Mouse (Mus musculus) heart, embryonic 11.5 days (tissue): ENCODE data around the gene Cmip. TPM values are rescaled to one million over a fixed set of nuclear protein-coding genes. Genes with fewer than 3 reads are reported as not detected.

Experiments used
- ATAC-seq: fragments of 200-750 bp; cut with Nextera tagmentation; replicated peaks from 2 replicates; pipeline ENCODE4 v1.8.0; 2017; ENCODE audit warnings: moderate library complexity; ENCODE audit not compliant: insufficient number of reproducible peaks, low FRiP score, low TSS enrichment
- H3K27ac ChIP-seq: fragments of 300-500 bp; sonication (generic); 2 replicates; pipeline ENCODE4 v1.5.1; 2014; ENCODE audit warnings: mild to moderate bottlenecking, low read depth, low read length
- H3K27me3 ChIP-seq: fragments of 300-500 bp; sonication (generic); 2 replicates; pipeline ENCODE4 v1.6.1; 2014; ENCODE audit warnings: mild to moderate bottlenecking, low read length, mixed read lengths; ENCODE audit not compliant: control insufficient read depth, insufficient read depth
- H3K36me3 ChIP-seq: fragments of 300-500 bp; sonication (generic); 2 replicates; pipeline ENCODE4 v1.6.1; 2014; ENCODE audit warnings: mild to moderate bottlenecking, low read length, moderate library complexity, mixed read lengths; ENCODE audit not compliant: control insufficient read depth, insufficient read depth
- H3K4me1 ChIP-seq: fragments of 300-500 bp; sonication (generic); 2 replicates; pipeline ENCODE4 v1.6.1; 2014; ENCODE audit warnings: low read length; ENCODE audit not compliant: control insufficient read depth, insufficient read depth
- H3K4me2 ChIP-seq: fragments of 300-500 bp; sonication (generic); 2 replicates; pipeline ENCODE4 v1.6.1; 2014; ENCODE audit warnings: mild to moderate bottlenecking, moderate library complexity
- H3K4me3 ChIP-seq: fragments of 300-500 bp; sonication (generic); 2 replicates; pipeline ENCODE4 v1.5.1; 2014; ENCODE audit warnings: low read depth, low read length
- H3K9ac ChIP-seq: fragments of 300-500 bp; sonication (generic); 2 replicates; pipeline ENCODE4 v1.6.1; 2014; ENCODE audit warnings: mild to moderate bottlenecking, low read depth, low read length, moderate library complexity
- H3K9me3 ChIP-seq: fragments of 300-500 bp; sonication (generic); replicated peaks from 2 replicates; pipeline ENCODE4 v1.6.1; 2016; ENCODE audit warnings: low read length; ENCODE audit not compliant: control insufficient read depth
- WGBS: fragments of 180-500 bp; shearing (Covaris S2); extraction: QIAGEN DNeasy Blood & Tissue Kit; methylation state at CpG from one replicate; pipeline ENCODE4 v1.1.7; 2014; ENCODE audit not compliant: insufficient replicate concordance; 5-methylcytosine and 5-hydroxymethylcytosine counted together
- polyA plus RNA-seq: library from polyadenylated mRNA; unstranded; fragments of >200 nt; fragmentation: Nextera tagmentation; extraction: Ambion mirVana; gene quantifications from 2 replicates; pipeline ENCODE4 v1.2.1, GENCODE M21; 2014

The Cmip gene
- polyA plus RNA-seq, 1 experiment from 2014 or later = 8.6 TPM

- WGBS = 60% methylated on average over 10 of the region's 10 CpGs
- H3K27ac ChIP-seq = peak overlapping the region; percentile 2; the same call in 1 of the 2 replicates
Measured at GRCm38 (mm10) chr8:117387642-117388041, 130.8 kb downstream of the Cmip start.

DNA sequence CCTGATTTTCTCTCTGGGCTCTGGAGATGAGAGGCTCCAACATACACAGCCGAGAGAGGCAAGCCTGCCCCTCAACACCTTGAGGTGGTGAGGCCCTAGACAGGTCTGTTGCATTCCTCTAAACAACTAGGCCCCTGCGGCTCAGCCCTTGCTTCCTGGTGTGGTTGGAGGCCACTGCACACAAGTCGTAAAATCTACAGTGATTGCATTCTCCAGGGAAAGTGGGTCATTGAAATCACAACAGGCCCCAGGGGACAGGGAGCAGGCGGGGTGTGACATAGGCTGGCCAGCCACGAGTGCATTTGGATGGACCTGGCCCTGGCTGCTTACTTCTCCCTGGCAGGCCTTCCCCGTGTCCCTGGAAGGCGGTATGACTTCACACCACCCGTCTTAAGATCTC, 131.5 kb downstream of the Cmip start:
- H3K4me2 ChIP-seq = no peak overlapping the region
- no peaks in the 10 kb centered on the region for H3K27me3 ChIP-seq
- no peak overlapping the region for H3K9ac ChIP-seq
- H3K4me3 ChIP-seq = no peak overlapping the region
- WGBS = 59% methylated on average over 8 of the region's 8 CpGs
- ATAC-seq = no peak
- peak overlapping the region; percentile 16 for H3K27ac ChIP-seq
- peaks cover 14% of the 10 kb centered on the region for H3K4me1 ChIP-seq
- H3K36me3 ChIP-seq = no peaks in the 10 kb centered on the region; the same call in 1 of the 2 replicates
- H3K9me3 ChIP-seq = no peaks in the 10 kb centered on the region

More at GRCm38 (mm10) chr8:117387642-117388041, 130.8 kb downstream of the Cmip start:
- ATAC-seq = no peak
- H3K9ac ChIP-seq = 0 out of 2 replicates have a peak overlapping the region, but pooled peaks have one; percentile 28
- H3K36me3 ChIP-seq = no peaks in the 10 kb centered on the region; the same call in 1 of the 2 replicates
- no peaks in the 10 kb centered on the region for H3K27me3 ChIP-seq
- no peak overlapping the region for H3K4me3 ChIP-seq
- H3K4me1 ChIP-seq = peaks cover 14% of the 10 kb centered on the region
- H3K9me3 ChIP-seq = no peaks in the 10 kb centered on the region
- no peak overlapping the region for H3K4me2 ChIP-seq

DNA sequence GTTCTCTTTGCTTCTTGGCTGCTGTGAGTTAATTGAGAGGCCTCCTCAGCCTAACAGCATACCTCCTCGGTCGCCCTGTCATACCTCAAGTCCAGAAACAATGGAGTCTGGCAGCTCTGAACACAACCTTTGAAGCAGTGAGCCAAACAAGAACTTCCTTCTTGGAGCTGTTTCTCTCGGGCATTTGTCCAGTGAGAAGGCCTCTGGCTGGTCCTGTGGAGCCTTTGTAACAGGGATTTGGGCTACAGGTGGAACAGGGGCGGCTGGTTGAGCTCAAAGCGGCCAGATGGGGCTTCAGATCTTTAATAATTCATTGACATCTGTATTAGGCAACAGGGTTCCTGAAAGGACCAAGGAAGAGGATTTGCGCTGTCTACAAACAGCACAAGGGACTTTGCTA, 137.0 kb downstream of the Cmip start:
- no peak for ATAC-seq
- H3K4me3 ChIP-seq = no peak overlapping the region
- H3K9me3 ChIP-seq = no peaks in the 10 kb centered on the region
- no peak overlapping the region for H3K9ac ChIP-seq
- H3K36me3 ChIP-seq = no peaks in the 10 kb centered on the region
- H3K4me1 ChIP-seq = peaks cover 3% of the 10 kb centered on the region; the same call in 1 of the 2 replicates
- no peaks in the 10 kb centered on the region for H3K27me3 ChIP-seq
- H3K27ac ChIP-seq = no peak overlapping the region
- no peak overlapping the region for H3K4me2 ChIP-seq
- 80% methylated on average over 6 of the region's 6 CpGs for WGBS

DNA sequence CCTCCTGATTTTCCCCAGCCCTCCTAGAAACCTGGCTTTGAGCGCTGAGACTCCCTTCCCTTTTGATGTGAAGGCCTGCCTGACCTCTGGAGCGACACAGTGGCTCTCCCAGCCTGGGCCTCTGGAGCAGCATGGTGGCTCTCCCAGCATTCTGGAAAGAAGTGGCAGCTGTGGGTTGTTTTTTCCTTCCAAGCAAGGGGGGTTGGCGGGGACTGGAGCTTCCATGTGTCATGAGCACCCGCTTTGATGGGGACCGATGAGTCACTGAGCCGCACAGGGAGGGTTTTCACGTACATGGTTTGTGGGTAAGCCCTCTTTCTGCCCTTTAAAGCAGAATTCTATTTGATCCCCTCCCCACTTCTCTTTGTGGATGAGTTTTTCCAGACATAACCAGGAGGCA, 138.2 kb downstream of the Cmip start:
- H3K4me3 ChIP-seq = no peak overlapping the region
- ATAC-seq = no peak

DNA sequence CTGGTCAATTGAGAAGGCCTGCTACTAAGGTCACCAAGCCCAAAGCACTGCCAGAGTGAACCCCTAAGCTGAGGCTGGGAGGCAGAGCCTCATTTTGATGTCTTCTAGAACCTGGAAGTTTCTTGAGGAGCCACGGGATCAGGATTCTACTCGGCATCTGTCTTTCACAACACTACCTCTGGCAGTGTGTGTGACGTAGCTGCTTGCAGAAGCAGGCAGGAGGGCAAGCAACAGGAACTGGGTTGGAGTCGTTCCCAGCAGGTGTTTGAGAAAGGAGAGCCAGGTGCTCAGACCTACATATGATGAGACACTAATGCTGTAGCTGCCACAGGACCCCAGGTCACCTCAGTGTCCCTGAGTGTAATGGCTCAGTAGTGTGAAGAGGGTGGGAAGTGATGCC, 140.0 kb downstream of the Cmip start:
- H3K27me3 ChIP-seq = no peaks in the 10 kb centered on the region
- no peaks in the 10 kb centered on the region for H3K36me3 ChIP-seq
- H3K27ac ChIP-seq = no peak overlapping the region
- H3K9me3 ChIP-seq = no peaks in the 10 kb centered on the region
- no peak overlapping the region for H3K4me3 ChIP-seq
- ATAC-seq = no peak
- H3K4me2 ChIP-seq = no peak overlapping the region
- 97% methylated on average over 4 of the region's 4 CpGs for WGBS
- H3K9ac ChIP-seq = no peak overlapping the region
- H3K4me1 ChIP-seq = peaks cover 5% of the 10 kb centered on the region

More for the DNA sequence above, 138.2 kb downstream of the Cmip start:
- Histone ChIP-seq H3K27me3 (no peaks in the 10 kb centered on the region), H3K4me2 (no peak overlapping the region), H3K9ac (no peak overlapping the region), H3K4me1 (no peaks in the 10 kb centered on the region), H3K27ac (no peak overlapping the region), H3K36me3 (no peaks in the 10 kb centered on the region), H3K9me3 (no peaks in the 10 kb centered on the region)
- WGBS = 71% methylated on average over 7 of the region's 7 CpGs

DNA sequence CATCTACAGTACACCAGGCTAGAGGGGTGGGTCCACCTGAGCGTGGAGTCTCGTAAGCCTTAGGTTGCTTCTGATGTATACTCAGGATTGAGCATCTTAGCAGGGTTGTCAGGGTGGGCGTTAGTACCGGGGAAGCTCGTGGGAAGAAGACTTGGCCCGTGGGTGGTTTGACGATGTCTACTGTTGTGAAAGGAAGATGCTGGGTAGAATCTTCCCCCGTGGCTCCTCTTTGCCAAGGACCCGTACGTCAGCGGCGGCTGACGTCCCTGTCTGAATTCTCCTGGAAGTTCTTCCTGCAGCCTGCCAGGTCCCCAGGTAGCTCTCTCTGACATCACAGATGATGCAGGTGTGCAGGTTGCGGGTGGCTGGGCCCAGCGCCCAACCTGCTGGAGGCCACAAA, 140.9 kb downstream of the Cmip start:
- 94% methylated on average over 15 of the region's 15 CpGs for WGBS
- Histone ChIP-seq H3K36me3 (no peaks in the 10 kb centered on the region), H3K27ac (no peak overlapping the region), H3K9me3 (no peaks in the 10 kb centered on the region), H3K4me1 (peaks cover 6% of the 10 kb centered on the region), H3K27me3 (no peaks in the 10 kb centered on the region), H3K9ac (no peak overlapping the region), H3K4me3 (no peak overlapping the region), H3K4me2 (no peak overlapping the region)
- no peak for ATAC-seq

DNA sequence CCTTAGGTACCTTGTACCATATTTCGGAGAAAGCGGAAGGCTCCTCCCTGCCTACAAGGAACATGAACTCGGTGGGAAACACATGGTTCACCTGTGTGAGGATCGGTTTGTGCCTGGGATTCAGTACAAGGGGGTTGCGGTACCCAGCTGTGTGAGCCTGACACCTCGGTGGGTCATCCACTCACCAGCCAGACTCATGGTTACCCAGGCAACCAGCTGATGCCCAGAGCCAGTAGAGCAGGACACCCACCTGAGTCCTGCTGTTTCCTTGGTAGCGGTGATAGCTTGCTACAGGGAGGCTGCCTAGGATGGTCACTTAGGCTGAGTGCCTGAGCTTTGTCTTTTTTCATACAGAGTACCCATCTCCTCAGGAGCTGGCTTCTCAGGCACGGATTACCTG, 142.4 kb downstream of the Cmip start:
- Histone ChIP-seq H3K9ac (no peak overlapping the region), H3K36me3 (no peaks in the 10 kb centered on the region), H3K4me1 (peaks cover 21% of the 10 kb centered on the region), H3K27ac (no peak overlapping the region), H3K9me3 (no peaks in the 10 kb centered on the region), H3K4me3 (no peak overlapping the region), H3K4me2 (no peak overlapping the region), H3K27me3 (no peaks in the 10 kb centered on the region)
- 86% methylated on average over 8 of the region's 8 CpGs for WGBS
- ATAC-seq = no peak

GRCm38 (mm10) chr8:117400820-117401219, 144.0 kb downstream of the Cmip start:
- H3K4me2 ChIP-seq = no peak overlapping the region
- 80% methylated on average over 6 of the region's 6 CpGs for WGBS
- no peak for ATAC-seq
- H3K36me3 ChIP-seq = no peaks in the 10 kb centered on the region
- no peak overlapping the region for H3K4me3 ChIP-seq
- H3K9me3 ChIP-seq = no peaks in the 10 kb centered on the region
- peaks cover 23% of the 10 kb centered on the region for H3K4me1 ChIP-seq
- H3K9ac ChIP-seq = no peak overlapping the region
- H3K27ac ChIP-seq = no peak overlapping the region
- no peaks in the 10 kb centered on the region for H3K27me3 ChIP-seq

DNA sequence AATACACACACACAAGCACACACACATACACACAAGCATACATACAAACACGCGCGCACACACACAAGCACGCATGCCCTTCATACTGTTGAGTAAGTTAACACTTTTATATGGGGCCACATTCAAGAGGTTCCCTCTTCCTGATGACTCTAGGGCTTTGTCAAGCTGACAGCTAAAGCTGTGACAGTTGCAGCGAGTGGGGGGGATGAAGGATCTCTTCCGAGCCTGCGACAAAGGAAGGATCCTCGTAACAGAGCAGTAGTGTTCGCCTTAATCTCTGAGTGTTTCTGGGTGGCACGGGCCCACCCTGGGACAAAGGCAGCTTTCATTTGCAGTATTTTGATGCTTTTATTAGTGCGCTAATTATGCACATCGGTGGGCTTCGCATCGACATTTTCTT, 145.0 kb downstream of the Cmip start:
- WGBS = 78% methylated on average over 14 of the region's 14 CpGs
- peak overlapping the region; percentile 28; the same call in 1 of the 2 replicates for H3K9ac ChIP-seq
- H3K27me3 ChIP-seq = no peaks in the 10 kb centered on the region
- no peak overlapping the region for H3K4me2 ChIP-seq
- peaks cover 23% of the 10 kb centered on the region for H3K4me1 ChIP-seq
- H3K9me3 ChIP-seq = no peaks in the 10 kb centered on the region
- H3K36me3 ChIP-seq = no peaks in the 10 kb centered on the region
- ATAC-seq = no peak
- H3K4me3 ChIP-seq = no peak overlapping the region
- no peak overlapping the region for H3K27ac ChIP-seq
